8 mouse cellular contexts compared by ENCODE assay signal in the genomic region with DNA sequence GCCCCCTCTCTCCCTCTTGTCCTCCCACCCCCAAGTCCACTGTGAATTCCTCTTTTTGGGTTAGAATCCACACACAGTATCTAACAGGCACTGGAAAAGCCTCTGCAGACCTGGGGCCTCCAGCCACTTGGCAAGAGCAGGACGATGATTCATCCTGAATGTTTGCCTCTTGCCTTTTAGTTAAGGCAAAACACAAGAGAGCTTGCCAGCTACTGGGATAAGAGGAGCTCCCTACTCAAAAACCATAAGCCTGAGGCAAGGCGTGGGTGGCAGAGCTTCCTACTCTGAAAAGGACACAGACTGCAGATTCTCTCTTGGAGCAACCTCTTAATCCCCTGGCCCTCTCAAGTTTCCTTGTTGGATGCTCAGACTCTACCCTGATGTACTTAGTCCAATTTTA.
DNase-seq lines count a peak whose midpoint lies in the region; ATAC-seq and TF ChIP-seq lines count a peak whose summit lies in the region.

No protein-coding gene starts in this region.

- no peak for ATAC-seq in midbrain, postnatal 0 days (ENCODE audit: low FRiP score)
- no peak for ATAC-seq in midbrain, embryonic 13.5 days
- ATAC-seq in heart, embryonic 13.5 days (ENCODE audit: extremely low read depth, insufficient number of reproducible peaks, low FRiP score, low TSS enrichment), result no peak
- no peak for ATAC-seq in hindbrain, embryonic 11.5 days (ENCODE audit: low FRiP score)
- ATAC-seq in inflammation-experienced regulatory T-cells, adult 6 months, result no peak

- no peak for TF ChIP-seq POLR2A in cerebellum, adult 2 months (IDR thresholded peaks at IDR 0.05; ENCODE audit: borderline replicate concordance, insufficient read depth, low read length)

- peak; percentile 34 for DNase-seq in midbrain, postnatal 0 days (ENCODE audit: low spot score)
- DNase-seq in cerebellum, adult 2 months, result peak; percentile 73 to 92
- DNase-seq in lung, postnatal 36 days, result peak; percentile 81
- no peak for DNase-seq in embryo, embryonic 9.5 days (ENCODE audit: extremely low spot score)
- no peak for DNase-seq in hindbrain, embryonic 11.5 days (ENCODE audit: low spot score)

- no peaks in the 10 kb centered on the region for H3K9me3 ChIP-seq in midbrain, postnatal 0 days (ENCODE audit: low read length)
- no peaks in the 10 kb centered on the region for H3K9me3 ChIP-seq in midbrain, embryonic 13.5 days
- H3K9me3 ChIP-seq in heart, embryonic 13.5 days, result no peaks in the 10 kb centered on the region
- H3K9me3 ChIP-seq in hindbrain, embryonic 11.5 days (ENCODE audit: control insufficient read depth, low read length), result no peaks in the 10 kb centered on the region

- H3K4me2 ChIP-seq in midbrain, postnatal 0 days (ENCODE audit: low read depth, low read length, poor library complexity, severe bottlenecking), result no peak overlapping the region
- H3K4me2 ChIP-seq in midbrain, embryonic 13.5 days (replicated peaks), result no peak overlapping the region
- H3K4me2 ChIP-seq in heart, embryonic 13.5 days, result peak overlapping the region; percentile 21; the same call in 1 of the 2 replicates
- H3K4me2 ChIP-seq in hindbrain, embryonic 11.5 days (replicated peaks; ENCODE audit: low read depth, low read length), result no peak overlapping the region

- no peaks in the 10 kb centered on the region for H3K27me3 ChIP-seq in midbrain, postnatal 0 days (ENCODE audit: insufficient read depth, low read length)
- 0 out of 2 replicates have a peak, but pooled peaks cover 3% of the 10 kb centered on the region for H3K27me3 ChIP-seq in midbrain, embryonic 13.5 days
- no peaks in the 10 kb centered on the region for H3K27me3 ChIP-seq in cerebellum, adult 2 months (ENCODE audit: control insufficient read depth, insufficient read depth, low read length)
- no peaks in the 10 kb centered on the region for H3K27me3 ChIP-seq in heart, embryonic 13.5 days (replicated peaks)
- H3K27me3 ChIP-seq in hindbrain, embryonic 11.5 days (ENCODE audit: control insufficient read depth, insufficient read depth, low read length), result no peaks in the 10 kb centered on the region

- 48% methylated on average over 2 of the region's 2 CpGs for WGBS in midbrain, postnatal 0 days
- WGBS in midbrain, embryonic 13.5 days, result 55% methylated on average over 2 of the region's 2 CpGs
- WGBS in cerebellum, adult 2 months, result 7% methylated on average over 2 of the region's 2 CpGs
- 12% methylated on average over 2 of the region's 2 CpGs for WGBS in heart, embryonic 13.5 days
- 83% methylated on average over 2 of the region's 2 CpGs for WGBS in hindbrain, embryonic 11.5 days

- H3K4me1 ChIP-seq in midbrain, postnatal 0 days (ENCODE audit: insufficient read depth, low read length), result no peaks in the 10 kb centered on the region
- H3K4me1 ChIP-seq in midbrain, embryonic 13.5 days (replicated peaks), result 0 out of 2 replicates have a peak, but pooled peaks cover 4% of the 10 kb centered on the region
- peaks cover 5% of the 10 kb centered on the region for H3K4me1 ChIP-seq in cerebellum, adult 2 months (ENCODE audit: control insufficient read depth, insufficient read depth, low read length)
- H3K4me1 ChIP-seq in heart, embryonic 13.5 days, result peaks cover 75% of the 10 kb centered on the region
- no peaks in the 10 kb centered on the region for H3K4me1 ChIP-seq in hindbrain, embryonic 11.5 days (replicated peaks; ENCODE audit: control insufficient read depth, insufficient read depth, low read length)

- TF ChIP-seq CTCF in midbrain, postnatal 0 days (IDR thresholded peaks at IDR 0.05), result no peak
- no peak for TF ChIP-seq CTCF in cerebellum, adult 2 months (IDR thresholded peaks at IDR 0.05; ENCODE audit: borderline replicate concordance, insufficient read depth, low read depth, low read length)

- 0 out of 2 replicates have a peak overlapping the region, but pooled peaks have one; percentile 32 for H3K27ac ChIP-seq in midbrain, postnatal 0 days (ENCODE audit: low read depth, low read length)
- H3K27ac ChIP-seq in midbrain, embryonic 13.5 days, result no peak overlapping the region
- H3K27ac ChIP-seq in cerebellum, adult 2 months (ENCODE audit: insufficient read depth, low read length), result peak overlapping the region; percentile 50; the same call in 1 of the 2 replicates
- H3K27ac ChIP-seq in heart, embryonic 13.5 days (replicated peaks), result peak overlapping the region; percentile 82
- H3K27ac ChIP-seq in hindbrain, embryonic 11.5 days (ENCODE audit: low read depth, low read length), result no peak overlapping the region

- H3K36me3 ChIP-seq in midbrain, postnatal 0 days (ENCODE audit: insufficient read depth, low read length), result no peaks in the 10 kb centered on the region
- H3K36me3 ChIP-seq in midbrain, embryonic 13.5 days, result no peaks in the 10 kb centered on the region
- no peaks in the 10 kb centered on the region for H3K36me3 ChIP-seq in heart, embryonic 13.5 days
- no peaks in the 10 kb centered on the region for H3K36me3 ChIP-seq in hindbrain, embryonic 11.5 days (ENCODE audit: control insufficient read depth, insufficient read depth, low read length)

- no peak overlapping the region for H3K9ac ChIP-seq in midbrain, postnatal 0 days (replicated peaks; ENCODE audit: low read length, poor library complexity, severe bottlenecking)
- no peak overlapping the region for H3K9ac ChIP-seq in midbrain, embryonic 13.5 days (replicated peaks)
- H3K9ac ChIP-seq in heart, embryonic 13.5 days, result peak overlapping the region; percentile 48
- no peak overlapping the region for H3K9ac ChIP-seq in hindbrain, embryonic 11.5 days (ENCODE audit: low read depth, low read length)

- H3K4me3 ChIP-seq in midbrain, postnatal 0 days (ENCODE audit: low read depth, low read length), result no peak overlapping the region
- H3K4me3 ChIP-seq in midbrain, embryonic 13.5 days (replicated peaks), result no peak overlapping the region
- H3K4me3 ChIP-seq in cerebellum, adult 2 months (replicated peaks; ENCODE audit: insufficient read depth, low read depth, low read length), result no peak overlapping the region
- H3K4me3 ChIP-seq in heart, embryonic 13.5 days, result no peak overlapping the region
- H3K4me3 ChIP-seq in hindbrain, embryonic 11.5 days (ENCODE audit: low read depth, low read length), result no peak overlapping the region

Comparison
In these comparisons a context has a peak if more than half of its experiments do, and no peak if none do; other contexts are left out.
1. H3K27ac ChIP-seq: peak in midbrain, postnatal 0 days (single experiment), cerebellum, adult 2 months (single experiment) and heart, embryonic 13.5 days (single experiment); none in midbrain, embryonic 13.5 days (single experiment) and hindbrain, embryonic 11.5 days (single experiment).
2. DNase-seq: peak in midbrain, postnatal 0 days (single experiment), cerebellum, adult 2 months (2 of 2) and lung, postnatal 36 days (single experiment); none in embryo, embryonic 9.5 days (single experiment) and hindbrain, embryonic 11.5 days (single experiment).